Mouse (Mus musculus) megakaryocyte, embryonic 14.5 days (primary cell): ENCODE measurements around the gene Dhx36.

Source experiments
- FLI1 ChIP-seq: IDR thresholded peaks from 2 replicates; pipeline ENCODE4 v1.6.1; 2012; ENCODE audit warnings: low read length, inconsistent platforms, mixed read lengths
- GATA1 ChIP-seq: IDR thresholded peaks from 3 replicates; pipeline ENCODE4 v1.6.1; 2012; ENCODE audit warnings: mixed read lengths, low read length, inconsistent platforms, borderline replicate concordance

DNA sequence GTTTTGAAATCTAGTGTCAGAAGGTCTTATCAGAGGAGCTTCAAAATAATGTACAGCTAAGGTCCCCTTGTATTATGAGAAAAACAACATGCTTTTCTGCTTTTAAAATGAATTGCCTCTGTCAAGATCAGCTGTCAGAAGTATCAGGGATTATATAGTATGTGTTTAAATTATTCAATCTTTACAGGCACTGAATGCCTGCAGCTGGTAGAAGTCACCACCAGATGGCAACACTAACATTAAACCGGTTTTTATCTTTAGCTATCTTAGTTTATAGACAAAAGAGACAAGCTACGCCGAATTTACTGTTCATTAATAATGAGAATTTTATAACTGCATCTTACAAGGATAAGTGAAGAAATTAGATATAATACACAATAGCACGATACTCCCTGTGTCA, 20.4 kb upstream of the Dhx36 start:
- no peak for TF ChIP-seq GATA1
- no peak for TF ChIP-seq FLI1
